Mouse (Mus musculus): ENCODE measurements at regions not wholly inside any gene's neighbourhood (a gene's known extent, or its start where the extent isn't known, plus 50 kb on each side); places are given as distances from the start of the nearest gene placed in this dataset.

DNA sequence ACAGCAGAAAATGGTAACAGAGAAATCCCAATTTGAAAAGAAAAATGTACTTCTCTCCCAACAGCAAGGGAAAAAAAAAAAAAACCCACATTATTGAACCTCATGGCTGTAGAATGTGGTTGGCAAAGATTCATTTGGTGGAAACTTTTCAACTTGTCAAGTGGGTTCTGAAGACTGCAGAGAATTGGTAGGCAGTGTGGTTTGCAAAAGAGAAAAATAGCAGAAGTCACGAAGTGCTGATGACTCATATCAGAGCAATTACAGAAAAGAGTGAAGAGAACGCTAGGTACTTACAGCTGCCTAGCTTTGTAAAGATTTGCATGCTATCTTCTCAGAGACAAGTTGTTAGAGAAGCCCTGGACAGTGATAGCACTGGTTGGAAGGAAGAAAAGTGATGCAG, 1211.6 kb downstream of the Galc start:
- TF ChIP-seq CTCF (IDR thresholded peaks at IDR 0.05): no peak
- no peak for TF ChIP-seq EP300 (IDR thresholded peaks at IDR 0.05)

Measured in lung, postnatal 0 days (tissue).